Mouse (Mus musculus): ENCODE measurements around the gene Dyrk3.

GRCm38 (mm10) chr1:131110525-131111106, 27.5 kb downstream of the Dyrk3 start:
- TF ChIP-seq CTCF (IDR thresholded peaks at IDR 0.05; ENCODE audit: low read depth, low read length), result no peak
- TF ChIP-seq POLR2A (IDR thresholded peaks at IDR 0.05; ENCODE audit: insufficient read depth, low read length), result no peak

Measured in ES-Bruce4 (cell line).